Mouse (Mus musculus) liver, postnatal 0 days (tissue): Measurements from ENCODE around the gene Amz1. TPM values are rescaled to one million over a fixed set of nuclear protein-coding genes. Genes with fewer than 3 reads are reported as not detected.

Experiments
- ATAC-seq: fragments of 200-750 bp; cut with Nextera tagmentation; 2 replicates; pipeline ENCODE4 v1.8.0; 2017; ENCODE audit warnings: mild to moderate bottlenecking, moderate library complexity
- DNase-seq: peaks from one replicate; pipeline ENCODE4 v3.0.0-alpha.2; 2016
- H3K27ac ChIP-seq: fragments of 300-500 bp; sonication (generic); 2 replicates; pipeline ENCODE4 v1.5.1; 2014; ENCODE audit warnings: antibody characterized with exemption, moderate library complexity, mild to moderate bottlenecking, low read depth
- H3K27me3 ChIP-seq: fragments of 300-500 bp; sonication (generic); 2 replicates; pipeline ENCODE4 v1.6.1; 2014; ENCODE audit warnings: low read length, control low read depth, mixed read lengths; ENCODE audit not compliant: insufficient read depth
- H3K36me3 ChIP-seq: fragments of 300-500 bp; sonication (generic); replicated peaks from 2 replicates; pipeline ENCODE4 v1.6.1; 2014; ENCODE audit warnings: mild to moderate bottlenecking, control low read depth, low read length, moderate library complexity, mixed read lengths; ENCODE audit not compliant: insufficient read depth
- H3K4me1 ChIP-seq: fragments of 300-500 bp; sonication (generic); 2 replicates; pipeline ENCODE4 v1.6.1; 2014; ENCODE audit warnings: antibody characterized with exemption, mild to moderate bottlenecking, control low read depth; ENCODE audit not compliant: insufficient read depth
- H3K4me2 ChIP-seq: fragments of 300-500 bp; sonication (generic); 2 replicates; pipeline ENCODE4 v1.6.1; 2014; ENCODE audit warnings: low read depth, mild to moderate bottlenecking, low read length, moderate library complexity, mixed read lengths
- H3K4me3 ChIP-seq: fragments of 300-500 bp; sonication (generic); 2 replicates; pipeline ENCODE4 v1.5.1; 2014; ENCODE audit warnings: low read depth, low read length
- H3K9ac ChIP-seq: fragments of 300-500 bp; sonication (generic); replicated peaks from 2 replicates; pipeline ENCODE4 v1.6.1; 2014; ENCODE audit warnings: mild to moderate bottlenecking, moderate library complexity
- H3K9me3 ChIP-seq: fragments of 300-500 bp; sonication (generic); 2 replicates; pipeline ENCODE4 v1.6.1; 2016; ENCODE audit warnings: mild to moderate bottlenecking, control low read depth, low read length, mixed read lengths
- CTCF ChIP-seq: sonication (generic); IDR thresholded peaks from 2 replicates; pipeline ENCODE4 v1.5.1; 2016; ENCODE audit warnings: antibody characterized with exemption, low read depth
- EP300 ChIP-seq: IDR thresholded peaks from 2 replicates; pipeline ENCODE4 v1.6.1; 2016; ENCODE audit warnings: antibody characterized with exemption, low read depth, mild to moderate bottlenecking
- WGBS: fragments of 180-500 bp; shearing (Covaris S2); extraction: QIAGEN DNeasy Blood & Tissue Kit; methylation state at CpG from one replicate; pipeline ENCODE4 v1.1.7; 2014; ENCODE audit not compliant: insufficient replicate concordance; 5-methylcytosine and 5-hydroxymethylcytosine counted together
- polyA plus RNA-seq: library from polyadenylated mRNA; unstranded; fragments of >200 nt; fragmentation: Nextera tagmentation; extraction: Ambion mirVana; gene quantifications from 2 replicates; pipeline ENCODE4 v1.2.1, GENCODE M21; 2015

The Amz1 gene
- polyA plus RNA-seq, 1 experiment from 2014 or later, result 2.2 TPM

- H3K4me3 ChIP-seq, result no peak overlapping the region
- H3K9me3 ChIP-seq, result no peaks in the 10 kb centered on the region
- no peaks in the 10 kb centered on the region for H3K36me3 ChIP-seq
- no peak for ATAC-seq
- H3K27me3 ChIP-seq, result no peaks in the 10 kb centered on the region
- DNase-seq, result no peak
- TF ChIP-seq CTCF (no peak), EP300 (no peak)
- H3K4me1 ChIP-seq, result peaks cover 54% of the 10 kb centered on the region
- H3K4me2 ChIP-seq, result no peak overlapping the region
- 43% methylated on average over 5 of the region's 5 CpGs for WGBS
- no peak overlapping the region for H3K9ac ChIP-seq
- peak overlapping the region; percentile 44 for H3K27ac ChIP-seq
Observed at GRCm38 (mm10) chr5:140798775-140799174, 74.8 kb downstream of the Amz1 start.

GRCm38 (mm10) chr5:140799190-140799589 is 75.3 kb downstream of the Amz1 start:
- ATAC-seq (no peak), DNase-seq (no peak)
- Histone ChIP-seq H3K27ac (no peak overlapping the region), H3K4me2 (no peak overlapping the region), H3K36me3 (no peaks in the 10 kb centered on the region), H3K9me3 (no peaks in the 10 kb centered on the region), H3K4me1 (peaks cover 50% of the 10 kb centered on the region), H3K9ac (no peak overlapping the region), H3K4me3 (no peak overlapping the region), H3K27me3 (no peaks in the 10 kb centered on the region)
- TF ChIP-seq EP300 (no peak), CTCF (no peak)
- 37% methylated on average over 2 of the region's 2 CpGs for WGBS

GRCm38 (mm10) chr5:140800288-140800923 is 76.5 kb downstream of the Amz1 start:
- no peaks in the 10 kb centered on the region for H3K27me3 ChIP-seq
- H3K4me1 ChIP-seq, result peaks cover 38% of the 10 kb centered on the region
- no peak overlapping the region for H3K4me2 ChIP-seq
- H3K27ac ChIP-seq, result no peak overlapping the region
- no peaks in the 10 kb centered on the region for H3K9me3 ChIP-seq
- no peak overlapping the region for H3K4me3 ChIP-seq
- TF ChIP-seq EP300 (no peak), CTCF (no peak)
- ATAC-seq (no peak), DNase-seq (no peak)
- no peak overlapping the region for H3K9ac ChIP-seq
- 75% methylated on average over 6 of the region's 6 CpGs for WGBS
- no peaks in the 10 kb centered on the region for H3K36me3 ChIP-seq

- H3K36me3 ChIP-seq, result peaks cover 2% of the 10 kb centered on the region; the same call in 1 of the 2 replicates
- DNase-seq (no peak), ATAC-seq (peak; percentile 53)
- H3K9ac ChIP-seq, result no peak overlapping the region
- no peak for TF ChIP-seq EP300
- no peak for TF ChIP-seq CTCF
- H3K9me3 ChIP-seq, result no peaks in the 10 kb centered on the region
- no peak overlapping the region for H3K27ac ChIP-seq
- 62% methylated on average over 5 of the region's 5 CpGs for WGBS
- H3K4me3 ChIP-seq, result no peak overlapping the region
- H3K4me2 ChIP-seq, result no peak overlapping the region
- H3K27me3 ChIP-seq, result no peaks in the 10 kb centered on the region
- peaks cover 32% of the 10 kb centered on the region for H3K4me1 ChIP-seq
Observed at GRCm38 (mm10) chr5:140801782-140802181, 77.9 kb downstream of the Amz1 start.

GRCm38 (mm10) chr5:140806252-140806651 is 82.3 kb downstream of the Amz1 start:
- no peak overlapping the region for H3K27ac ChIP-seq
- ATAC-seq, result no peak

GRCm38 (mm10) chr5:140806939-140807338 is 83.0 kb downstream of the Amz1 start:
- H3K4me2 ChIP-seq, result no peak overlapping the region
- H3K36me3 ChIP-seq, result peaks cover 2% of the 10 kb centered on the region; the same call in 1 of the 2 replicates
- H3K4me1 ChIP-seq, result peaks cover 31% of the 10 kb centered on the region
- no peaks in the 10 kb centered on the region for H3K9me3 ChIP-seq
- H3K27ac ChIP-seq, result no peak overlapping the region
- TF ChIP-seq CTCF (no peak), EP300 (peak; percentile 71)
- no peak overlapping the region for H3K4me3 ChIP-seq
- no peaks in the 10 kb centered on the region for H3K27me3 ChIP-seq
- peak; percentile 49; the same call in 1 of the 2 replicates for ATAC-seq
- 55% methylated on average over 2 of the region's 2 CpGs for WGBS
- H3K9ac ChIP-seq, result no peak overlapping the region
- DNase-seq, result no peak

More at GRCm38 (mm10) chr5:140806252-140806651, 82.3 kb downstream of the Amz1 start:
- Histone ChIP-seq H3K4me2 (no peak overlapping the region), H3K4me3 (no peak overlapping the region), H3K9ac (no peak overlapping the region), H3K36me3 (peaks cover 2% of the 10 kb centered on the region; the same call in 1 of the 2 replicates), H3K9me3 (no peaks in the 10 kb centered on the region), H3K4me1 (peaks cover 24% of the 10 kb centered on the region), H3K27me3 (no peaks in the 10 kb centered on the region)
- no peak for DNase-seq
- TF ChIP-seq EP300, result no peak
- TF ChIP-seq CTCF, result no peak
- 68% methylated on average over 2 of the region's 2 CpGs for WGBS

Other genes with a start within 250 kb of the Amz1 start
- gene Chst12, start 218.6 kb upstream of the Amz1 start, polyA plus RNA-seq, result 8.6 and 9.1 TPM in 2 replicates
- not detected in 2 replicates for gene Grifin, start 159.1 kb upstream of the Amz1 start, polyA plus RNA-seq
- 5.0 and 5.9 TPM in 2 replicates for gene Lfng, start 116.8 kb upstream of the Amz1 start, polyA plus RNA-seq
- gene Ttyh3, start 75.1 kb upstream of the Amz1 start, polyA plus RNA-seq, result 5.2 and 6.5 TPM in 2 replicates
- gene Iqce, start 21.7 kb upstream of the Amz1 start, polyA plus RNA-seq, result 3.6 and 4.2 TPM in 2 replicates
- gene Brat1, start 19.1 kb upstream of the Amz1 start, polyA plus RNA-seq, result 4.7 and 4.9 TPM in 2 replicates
- 12.7 and 14.5 TPM in 2 replicates for gene Gna12, start 106.3 kb downstream of the Amz1 start, polyA plus RNA-seq